Mouse (Mus musculus) myocyte (in vitro differentiated cells): Measurements from ENCODE around the gene Olfr1033. TPM values are rescaled to one million over a fixed set of nuclear protein-coding genes. Genes with fewer than 3 reads are reported as not detected.
"Not testable (repeated sequence)": the region's sequence is repeated elsewhere in the genome, so short reads cannot be mapped to it uniquely, and the experiment has no call there.

Experiments
- H3K27me3 ChIP-seq: one replicate; pipeline ENCODE4 v1.6.1; 2011; ENCODE audit not compliant: control insufficient read depth, insufficient read depth, insufficient read length
- H3K36me3 ChIP-seq: one replicate; pipeline ENCODE4 v1.6.1; 2011; ENCODE audit not compliant: control insufficient read depth, insufficient read depth
- H3K4me2 ChIP-seq: one replicate; pipeline ENCODE4 v1.6.1; 2011; ENCODE audit warnings: low read depth, control low read depth
- H3K4me3 ChIP-seq: one replicate; pipeline ENCODE4 v1.5.1; 2011; ENCODE audit warnings: mild to moderate bottlenecking, control low read depth, moderate library complexity
- H3K79me2 ChIP-seq: one replicate; pipeline ENCODE4 v1.6.1; 2011; ENCODE audit not compliant: control insufficient read depth, insufficient read depth
- H3ac ChIP-seq: one replicate; pipeline ENCODE4 v1.6.1; 2011; ENCODE audit not compliant: control insufficient read depth, insufficient read length
- CEBPB ChIP-seq: IDR thresholded peaks from 2 replicates; pipeline ENCODE4 v1.6.1; 2011; ENCODE audit warnings: mild to moderate bottlenecking, moderate library complexity; ENCODE audit not compliant: poor library complexity, insufficient read depth, severe bottlenecking
- E2F4 ChIP-seq: IDR thresholded peaks from one replicate; pipeline ENCODE4 v1.6.1; 2011; ENCODE audit warnings: mild to moderate bottlenecking, control low read depth, moderate library complexity; ENCODE audit not compliant: insufficient read depth
- MAX ChIP-seq: IDR thresholded peaks from one replicate; pipeline ENCODE4 v1.6.1; 2011; ENCODE audit warnings: low read depth, mild to moderate bottlenecking, control low read depth
- MYOD1 ChIP-seq, 3 experiments: IDR thresholded peaks; one replicate each; pipeline ENCODE4 v1.6.1; 2011; ENCODE audit warnings: control low read depth in 2 of 3, low read depth in 2 of 3, mild to moderate bottlenecking in 2 of 3, moderate library complexity in 1 of 3; ENCODE audit not compliant: insufficient read length in 2 of 3, control insufficient read depth in 1 of 3
- MYOG ChIP-seq, 3 experiments: IDR thresholded peaks; one replicate each; pipeline ENCODE4 v1.6.1; 2011; ENCODE audit warnings: control low read depth in 2 of 3, low read depth in 2 of 3, mild to moderate bottlenecking in 2 of 3; ENCODE audit not compliant: insufficient read length in 2 of 3, control insufficient read depth in 1 of 3, insufficient read depth in 1 of 3
- POLR2A ChIP-seq: IDR thresholded peaks from one replicate; pipeline ENCODE4 v1.6.1; 2011; ENCODE audit warnings: low read depth, mild to moderate bottlenecking, control low read depth, moderate library complexity; ENCODE audit not compliant: insufficient read length
- POLR2AphosphoS2 ChIP-seq: IDR thresholded peaks from one replicate; pipeline ENCODE4 v1.6.1; 2011; ENCODE audit warnings: low read depth, control low read depth; ENCODE audit not compliant: insufficient read length
- REST ChIP-seq: IDR thresholded peaks from one replicate; pipeline ENCODE4 v1.6.1; 2011; ENCODE audit warnings: mild to moderate bottlenecking, control low read depth, moderate library complexity; ENCODE audit not compliant: insufficient read depth, insufficient read length
- SRF ChIP-seq: IDR thresholded peaks from one replicate; pipeline ENCODE4 v1.6.1; 2011; ENCODE audit warnings: low read depth; ENCODE audit not compliant: control insufficient read depth, insufficient read length
- TCF12 ChIP-seq: IDR thresholded peaks from one replicate; pipeline ENCODE4 v1.6.1; 2011; ENCODE audit warnings: mild to moderate bottlenecking, control low read depth; ENCODE audit not compliant: poor library complexity, insufficient read depth, severe bottlenecking
- TCF3 ChIP-seq: IDR thresholded peaks from one replicate; pipeline ENCODE4 v1.6.1; 2011; ENCODE audit warnings: low read depth, control low read depth; ENCODE audit not compliant: insufficient read length
- USF1 ChIP-seq: IDR thresholded peaks from one replicate; pipeline ENCODE4 v1.6.1; 2011; ENCODE audit warnings: low read depth, mild to moderate bottlenecking, control low read depth, moderate library complexity
- polyA plus RNA-seq: library from polyadenylated mRNA; unstranded; fragments of >200 nt; fragmentation: generic; extraction: Trizol; gene quantifications from one replicate; pipeline ENCODE4 v1.2.1, GENCODE M21; 2012; ENCODE audit warnings: missing spikeins

Olfr1033 gene
- polyA plus RNA-seq: not detected

- not testable (repeated sequence) for H3ac ChIP-seq, H3K36me3 ChIP-seq, H3K79me2 ChIP-seq, H3K4me3 ChIP-seq, H3K27me3 ChIP-seq
- H3K4me2 ChIP-seq: peak within 1 kb of the TSS; percentile 18
Observed at GRCm38 (mm10) chr2:86020406-86020805, at the start of gene Olfr1033. Gene Olfr1033 (plus strand): TSS chr2:86020633.

GRCm38 (mm10) chr2:85973595-85973994 lies 46.8 kb upstream of the Olfr1033 start, which contains the start of gene Olfr1029:
Gene Olfr1029 (plus strand): TSS chr2:85973895.
- Histone ChIP-seq H3K4me2 (no peak within 1 kb of the TSS), H3K4me3 (no peak within 1 kb of the TSS), H3K27me3 (no peaks in the 10 kb centered on the region), H3K36me3 (no peaks in the 10 kb centered on the region), H3ac (no peak within 1 kb of the TSS), H3K79me2 (no peaks in the 10 kb centered on the region)
- TF ChIP-seq SRF (no peak), E2F4 (no peak), MAX (no peak), TCF12 (no peak), REST (no peak), TCF3 (no peak), CEBPB (no peak), POLR2AphosphoS2 (no peak), POLR2A (no peak), MYOD1 (IDR thresholded peaks at IDR 0.05; ENCODE audit: control insufficient read depth in 1 of 3, insufficient read length in 2 of 3, low read depth in 2 of 3) (no peak), MYOG (IDR thresholded peaks at IDR 0.05; ENCODE audit: control insufficient read depth in 1 of 3, insufficient read depth in 1 of 3, insufficient read length in 2 of 3, low read depth in 2 of 3) (no peak)

- no peak within 1 kb of the TSS for H3K4me3 ChIP-seq
- H3K4me2 ChIP-seq: no peak within 1 kb of the TSS
- H3ac ChIP-seq: no peak within 1 kb of the TSS
- H3K36me3 ChIP-seq: no peaks in the 10 kb centered on the region
- no peak for TF ChIP-seq MAX
- TF ChIP-seq USF1: no peak
- no peak for TF ChIP-seq TCF3
- no peak for TF ChIP-seq E2F4
- TF ChIP-seq POLR2AphosphoS2: no peak
- no peak for TF ChIP-seq TCF12
- TF ChIP-seq MYOD1 (IDR thresholded peaks at IDR 0.05; ENCODE audit: control insufficient read depth in 1 of 3, insufficient read length in 2 of 3, low read depth in 2 of 3): no peak
- no peak for TF ChIP-seq POLR2A
- TF ChIP-seq MYOG (IDR thresholded peaks at IDR 0.05; ENCODE audit: control insufficient read depth in 1 of 3, insufficient read depth in 1 of 3, insufficient read length in 2 of 3, low read depth in 2 of 3): no peak
- TF ChIP-seq REST: no peak
- TF ChIP-seq SRF: no peak
- TF ChIP-seq CEBPB: no peak
- no peaks in the 10 kb centered on the region for H3K27me3 ChIP-seq
- no peaks in the 10 kb centered on the region for H3K79me2 ChIP-seq
Observed at GRCm38 (mm10) chr2:85978976-85979375, 41.5 kb upstream of the Olfr1033 start, which contains the start of gene Olfr1030. Gene Olfr1030 (plus strand): TSS chr2:85979276.

GRCm38 (mm10) chr2:85990004-85990403 lies 30.4 kb upstream of the Olfr1033 start, which contains the start of gene Olfr1031:
Gene Olfr1031 (plus strand): TSS chr2:85990304.
- Histone ChIP-seq H3K4me3 (no peak within 1 kb of the TSS), H3K4me2 (no peak within 1 kb of the TSS), H3ac (no peak within 1 kb of the TSS), H3K79me2 (no peaks in the 10 kb centered on the region), H3K36me3 (no peaks in the 10 kb centered on the region), H3K27me3 (no peaks in the 10 kb centered on the region)
- TF ChIP-seq REST: no peak

GRCm38 (mm10) chr2:86005240-86005639 lies 15.2 kb upstream of the Olfr1033 start, which contains the start of gene Olfr1032:
Gene Olfr1032 (plus strand): TSS chr2:86005540.
- H3ac ChIP-seq: no peak within 1 kb of the TSS
- TF ChIP-seq MYOD1 (IDR thresholded peaks at IDR 0.05; ENCODE audit: control insufficient read depth in 1 of 3, insufficient read length in 2 of 3, low read depth in 2 of 3) (no peak), E2F4 (no peak), CEBPB (no peak), SRF (no peak), POLR2AphosphoS2 (no peak), REST (no peak), USF1 (no peak), MAX (no peak), POLR2A (no peak), MYOG (IDR thresholded peaks at IDR 0.05; ENCODE audit: control insufficient read depth in 1 of 3, insufficient read depth in 1 of 3, insufficient read length in 2 of 3, low read depth in 2 of 3) (no peak), TCF12 (no peak), TCF3 (no peak)
- H3K4me3 ChIP-seq: no peak within 1 kb of the TSS
- H3K27me3 ChIP-seq: no peaks in the 10 kb centered on the region
- H3K79me2 ChIP-seq: no peaks in the 10 kb centered on the region
- H3K36me3 ChIP-seq: no peaks in the 10 kb centered on the region
- no peak within 1 kb of the TSS for H3K4me2 ChIP-seq

GRCm38 (mm10) chr2:86021518-86021917 lies 1.1 kb downstream of the Olfr1033 start:
- H3K27me3 ChIP-seq, H3ac ChIP-seq, H3K4me3 ChIP-seq, H3K79me2 ChIP-seq, H3K36me3 ChIP-seq, H3K4me2 ChIP-seq: not testable (repeated sequence)
